ENCODE assay signal across 27 mouse cellular contexts in genomic region chr17:74262415-74262814, GRCm38 (mm10). TPM values are rescaled to one million over a fixed set of nuclear protein-coding genes. Genes with fewer than 3 reads are reported as not detected.
DNase-seq lines count a peak whose midpoint lies in the region; ATAC-seq lines count a peak whose summit lies in the region.
"Had no signal": no experiment of that assay in that cellular context is flagged by ENCODE, and none has a peak within 500 bp of the region (broad histone marks: within the 10 kb centered on the region; RNA-seq: fewer than 3 reads in every experiment).

No protein-coding gene starts in this region.

- no peaks in the 10 kb centered on the region for H3K27me3 ChIP-seq in midbrain, embryonic 13.5 days
- H3K27me3 ChIP-seq: embryonic facial prominence, embryonic 13.5 days; forebrain, embryonic 12.5 days; forebrain, embryonic 15.5 days; heart, embryonic 13.5 days had no signal

- H3K9ac ChIP-seq in midbrain, embryonic 13.5 days (replicated peaks) = no peak overlapping the region
- H3K9ac ChIP-seq: embryonic facial prominence, embryonic 13.5 days; forebrain, embryonic 12.5 days; forebrain, embryonic 15.5 days; heart, embryonic 13.5 days; hindbrain, embryonic 14.5 days had no signal

- WGBS in midbrain, embryonic 13.5 days = 90% methylated on average over 3 of the region's 3 CpGs

- no peak overlapping the region for H3K4me3 ChIP-seq in midbrain, embryonic 13.5 days (replicated peaks)
- H3K4me3 ChIP-seq: embryonic facial prominence, embryonic 10.5 days; embryonic facial prominence, embryonic 13.5 days; erythroblast, embryonic 14.5 days; forebrain, embryonic 12.5 days; forebrain, embryonic 15.5 days; heart, embryonic 13.5 days had no signal

- H3K4me1 ChIP-seq in midbrain, embryonic 13.5 days (replicated peaks) = peaks cover 36% of the 10 kb centered on the region

- no peak overlapping the region for H3K27ac ChIP-seq in midbrain, embryonic 13.5 days
- H3K27ac ChIP-seq: embryonic facial prominence, embryonic 10.5 days; embryonic facial prominence, embryonic 13.5 days; forebrain, embryonic 12.5 days; forebrain, embryonic 15.5 days; heart, embryonic 13.5 days; hindbrain, embryonic 14.5 days; hindbrain, postnatal 0 days had no signal

- DNase-seq in B cell, adult 2 months = peak; percentile 12 to 22
- DNase-seq in CD4-positive, CD25-positive, alpha-beta regulatory T cell, adult 2 months (ENCODE audit: low read depth, low spot score) = peak; percentile 20
- no peak for DNase-seq in kidney, postnatal 36 days
- DNase-seq in spleen, adult 12 weeks (ENCODE audit: low spot score) = no peak
- no peak for DNase-seq in adrenal gland, adult 18-20 months (ENCODE audit: low spot score in 2 of 2)
- DNase-seq: adrenal gland, postnatal 10 days; adrenal gland, postnatal 36 days; cerebellum, adult 18-20 months; cerebellum, adult 9-10 months; cerebellum, postnatal 14 days; embryo, embryonic 11 days; gastrocnemius, postnatal 25 days; heart, postnatal 14 days; heart, postnatal 4 days had no signal

- H3K4me2 ChIP-seq in midbrain, embryonic 13.5 days (replicated peaks) = no peak overlapping the region
- H3K4me2 ChIP-seq: embryonic facial prominence, embryonic 13.5 days; forebrain, embryonic 12.5 days; forebrain, embryonic 15.5 days; heart, embryonic 13.5 days; hindbrain, embryonic 14.5 days had no signal

- H3K9me3 ChIP-seq in midbrain, embryonic 13.5 days = no peaks in the 10 kb centered on the region
- H3K9me3 ChIP-seq: embryonic facial prominence, embryonic 10.5 days; embryonic facial prominence, embryonic 13.5 days; forebrain, embryonic 12.5 days; forebrain, embryonic 15.5 days; heart, embryonic 13.5 days had no signal

- peak; percentile 50; the same call in 1 of the 2 replicates for ATAC-seq in common myeloid progenitor, adult 5-6 weeks (replicated peaks; ENCODE audit: low read depth, poor library complexity, severe bottlenecking)
- ATAC-seq in megakaryocyte, adult 5-6 weeks (ENCODE audit: poor library complexity, severe bottlenecking) = peak; percentile 69
- no peak for ATAC-seq in midbrain, embryonic 13.5 days
- ATAC-seq: activated CD4-positive, CD25-positive, alpha-beta regulatory T cell, adult 4 months; forebrain, embryonic 15.5 days; hindbrain, postnatal 0 days; inflammation-experienced regulatory T-cells, adult 6 months had no signal

- peaks cover 8% of the 10 kb centered on the region; the same call in 1 of the 2 replicates for H3K36me3 ChIP-seq in midbrain, embryonic 13.5 days
- H3K36me3 ChIP-seq: forebrain, embryonic 15.5 days had no signal

RNA-seq across cellular contexts. Expression of gene Memo1, which starts 32.9 kb away (rescaled TPM):
- total RNA-seq in common myeloid progenitor, adult 5-6 weeks (2017) = 127 and 146 TPM in 2 replicates
- total RNA-seq in megakaryocyte, adult 5-6 weeks (2015) = 64.4 and 71.4 TPM in 2 replicates
- 59.6 and 64.4 TPM in 2 replicates for total RNA-seq in megakaryocyte, adult 5-6 weeks (2017)
- 66.3 and 66.7 TPM in 2 replicates for polyA plus RNA-seq in midbrain, embryonic 13.5 days (2015; fragmentation: Nextera tagmentation; extraction: Ambion mirVana)
- 100 to 1,000 TPM in 1 of 2 experiments, 10 to 100 TPM in 1; 76.5 to 101 TPM for total RNA-seq in adrenal gland, adult 18-20 months (2021)

Comparison
In these comparisons a context has a peak if more than half of its experiments do, and no peak if none do; other contexts are left out.
1. DNase-seq: peak in B cell, adult 2 months (2 of 2) and CD4-positive, CD25-positive, alpha-beta regulatory T cell, adult 2 months (single experiment); none in kidney, postnatal 36 days (0 of 2), spleen, adult 12 weeks (single experiment) and adrenal gland, adult 18-20 months (0 of 2).